Mouse (Mus musculus) liver, embryonic 16.5 days (tissue): ENCODE measurements around the gene Ugt1a1. TPM values are rescaled to one million over a fixed set of nuclear protein-coding genes. Genes with fewer than 3 reads are reported as not detected.
"Not testable (repeated sequence)": the region's sequence is repeated elsewhere in the genome, so short reads cannot be mapped to it uniquely, and the experiment has no call there.

Experiments used
- ATAC-seq: fragments of 200-750 bp; cut with Nextera tagmentation; 2 replicates; pipeline ENCODE4 v1.8.0; 2017; ENCODE audit warnings: low read depth, mild to moderate bottlenecking, moderate number of reproducible peaks, moderate library complexity
- H3K27ac ChIP-seq: fragments of 300-500 bp; sonication (generic); 2 replicates; pipeline ENCODE4 v1.5.1; 2014; ENCODE audit warnings: mild to moderate bottlenecking, low read length
- H3K27me3 ChIP-seq: fragments of 300-500 bp; sonication (generic); 2 replicates; pipeline ENCODE4 v1.6.1; 2014; ENCODE audit warnings: low read depth, low read length, mixed read lengths; ENCODE audit not compliant: control insufficient read depth, insufficient read depth
- H3K36me3 ChIP-seq: fragments of 300-500 bp; sonication (generic); 2 replicates; pipeline ENCODE4 v1.6.1; 2014; ENCODE audit warnings: mild to moderate bottlenecking; ENCODE audit not compliant: control insufficient read depth, insufficient read depth
- H3K4me1 ChIP-seq: fragments of 300-500 bp; sonication (generic); 2 replicates; pipeline ENCODE4 v1.6.1; 2014; ENCODE audit warnings: low read depth, low read length, mixed read lengths; ENCODE audit not compliant: control insufficient read depth
- H3K4me2 ChIP-seq: fragments of 300-500 bp; sonication (generic); 2 replicates; pipeline ENCODE4 v1.6.1; 2014; ENCODE audit warnings: low read depth, low read length, mixed read lengths
- H3K4me3 ChIP-seq: fragments of 300-500 bp; sonication (generic); 2 replicates; pipeline ENCODE4 v1.5.1; 2014; ENCODE audit warnings: low read depth, mild to moderate bottlenecking, low read length
- H3K9ac ChIP-seq: fragments of 300-500 bp; sonication (generic); 2 replicates; pipeline ENCODE4 v1.6.1; 2014; ENCODE audit warnings: low read depth, low read length
- H3K9me3 ChIP-seq: fragments of 300-500 bp; sonication (generic); replicated peaks from 2 replicates; pipeline ENCODE4 v1.6.1; 2016; ENCODE audit warnings: low read length; ENCODE audit not compliant: control insufficient read depth
- WGBS: fragments of 180-500 bp; shearing (Covaris S2); extraction: QIAGEN DNeasy Blood & Tissue Kit; methylation state at CpG from one replicate; pipeline ENCODE4 v1.1.7; 2014; ENCODE audit not compliant: insufficient replicate concordance; 5-methylcytosine and 5-hydroxymethylcytosine counted together
- polyA plus RNA-seq: library from polyadenylated mRNA; unstranded; fragments of >200 nt; fragmentation: Nextera tagmentation; extraction: Ambion mirVana; gene quantifications from 2 replicates; pipeline ENCODE4 v1.2.1, GENCODE M21; 2015

The Ugt1a1 gene
- polyA plus RNA-seq: 0.11 and 0.21 TPM in 2 replicates

- Histone ChIP-seq H3K9ac (no peak within 1 kb of the TSS), H3K4me3 (no peak within 1 kb of the TSS), H3K27me3 (no peaks in the 10 kb centered on the region), H3K27ac (no peak within 1 kb of the TSS), H3K4me1 (peaks cover 10% of the 10 kb centered on the region), H3K4me2 (no peak within 1 kb of the TSS), H3K9me3 (peaks cover 19% of the 10 kb centered on the region), H3K36me3 (no peaks in the 10 kb centered on the region)
- ATAC-seq: no peak
- 58% methylated on average over 8 of the region's 8 CpGs for WGBS
These were observed at the start of gene Ugt1a1 for GRCm38 (mm10) chr1:88211812-88212211. TSS of gene Ugt1a1 (plus strand) at chr1:88211959.

GRCm38 (mm10) chr1:88165711-88166110 lies 46.0 kb upstream of the Ugt1a1 start, which contains the start of gene Ugt1a5:
TSS of gene Ugt1a5 (plus strand) at chr1:88166012.
- H3K27ac ChIP-seq: no peak within 1 kb of the TSS
- no peak within 1 kb of the TSS for H3K4me3 ChIP-seq
- H3K27me3 ChIP-seq: no peaks in the 10 kb centered on the region
- H3K9ac ChIP-seq: no peak within 1 kb of the TSS
- WGBS: 70% methylated on average over 5 of the region's 5 CpGs
- no peaks in the 10 kb centered on the region for H3K4me1 ChIP-seq
- no peak for ATAC-seq
- H3K9me3 ChIP-seq: no peaks in the 10 kb centered on the region
- no peak within 1 kb of the TSS for H3K4me2 ChIP-seq
- H3K36me3 ChIP-seq: no peaks in the 10 kb centered on the region

- not testable (repeated sequence) for H3K9ac ChIP-seq, H3K27me3 ChIP-seq, H3K27ac ChIP-seq, H3K4me2 ChIP-seq, ATAC-seq, H3K4me1 ChIP-seq, H3K4me3 ChIP-seq, H3K9me3 ChIP-seq, H3K36me3 ChIP-seq
- WGBS: 70% methylated on average over 5 of the region's 7 CpGs
These were observed 39.6 kb upstream of the Ugt1a1 start for GRCm38 (mm10) chr1:88172190-88172589.

- Histone ChIP-seq H3K36me3 (no peaks in the 10 kb centered on the region; the same call in 1 of the 2 replicates), H3K9ac (no peak overlapping the region), H3K9me3 (peaks cover 6% of the 10 kb centered on the region), H3K4me2 (no peak overlapping the region), H3K27ac (no peak overlapping the region), H3K4me1 (no peaks in the 10 kb centered on the region), H3K4me3 (no peak overlapping the region), H3K27me3 (no peaks in the 10 kb centered on the region)
- WGBS: 70% methylated on average over 1 of the region's 1 CpGs
- peak; percentile 55; the same call in 1 of the 2 replicates for ATAC-seq
These were observed 32.1 kb upstream of the Ugt1a1 start for GRCm38 (mm10) chr1:88179657-88180056.

GRCm38 (mm10) chr1:88186325-88186935 lies 25.3 kb upstream of the Ugt1a1 start:
- H3K4me3 ChIP-seq: no peak overlapping the region
- no peaks in the 10 kb centered on the region for H3K27me3 ChIP-seq
- no peak overlapping the region for H3K27ac ChIP-seq
- no peak for ATAC-seq
- 62% methylated on average over 5 of the region's 5 CpGs for WGBS
- H3K36me3 ChIP-seq: no peaks in the 10 kb centered on the region
- H3K9ac ChIP-seq: no peak overlapping the region
- no peak overlapping the region for H3K4me2 ChIP-seq
- no peaks in the 10 kb centered on the region for H3K9me3 ChIP-seq
- H3K4me1 ChIP-seq: no peaks in the 10 kb centered on the region

- Histone ChIP-seq H3K9ac (no peak overlapping the region), H3K36me3 (no peaks in the 10 kb centered on the region), H3K4me2 (no peak overlapping the region), H3K4me3 (no peak overlapping the region), H3K4me1 (no peaks in the 10 kb centered on the region), H3K27ac (no peak overlapping the region), H3K27me3 (no peaks in the 10 kb centered on the region), H3K9me3 (no peaks in the 10 kb centered on the region)
- WGBS: 53% methylated on average over 3 of the region's 3 CpGs
- no peak for ATAC-seq
These were observed 19.6 kb upstream of the Ugt1a1 start for GRCm38 (mm10) chr1:88192136-88192535.

- no peaks in the 10 kb centered on the region for H3K27me3 ChIP-seq
- no peak overlapping the region for H3K4me2 ChIP-seq
- no peaks in the 10 kb centered on the region for H3K36me3 ChIP-seq
- no peaks in the 10 kb centered on the region for H3K9me3 ChIP-seq
- no peak overlapping the region for H3K9ac ChIP-seq
- ATAC-seq: no peak
- H3K27ac ChIP-seq: no peak overlapping the region
- WGBS: 70% methylated on average over 1 of the region's 1 CpGs
- no peaks in the 10 kb centered on the region for H3K4me1 ChIP-seq
- no peak overlapping the region for H3K4me3 ChIP-seq
These were observed 16.1 kb upstream of the Ugt1a1 start for GRCm38 (mm10) chr1:88195687-88196086.

GRCm38 (mm10) chr1:88197443-88197842 lies 14.3 kb upstream of the Ugt1a1 start:
- ATAC-seq: no peak
- H3K36me3 ChIP-seq: no peaks in the 10 kb centered on the region
- 43% methylated on average over 3 of the region's 3 CpGs for WGBS

GRCm38 (mm10) chr1:88199996-88200395 lies 11.8 kb upstream of the Ugt1a1 start:
- ATAC-seq: no peak
- H3K27ac ChIP-seq: no peak overlapping the region
- H3K27me3 ChIP-seq: no peaks in the 10 kb centered on the region
- H3K4me1 ChIP-seq: no peaks in the 10 kb centered on the region; the same call in 1 of the 2 replicates
- H3K4me3 ChIP-seq: no peak overlapping the region
- no peak overlapping the region for H3K9ac ChIP-seq
- H3K36me3 ChIP-seq: no peaks in the 10 kb centered on the region
- H3K9me3 ChIP-seq: no peaks in the 10 kb centered on the region
- H3K4me2 ChIP-seq: no peak overlapping the region
- WGBS: 59% methylated on average over 2 of the region's 2 CpGs

More at GRCm38 (mm10) chr1:88197443-88197842, 14.3 kb upstream of the Ugt1a1 start:
- Histone ChIP-seq H3K4me2 (no peak overlapping the region), H3K27me3 (no peaks in the 10 kb centered on the region), H3K27ac (no peak overlapping the region), H3K4me3 (no peak overlapping the region), H3K9me3 (no peaks in the 10 kb centered on the region), H3K4me1 (no peaks in the 10 kb centered on the region), H3K9ac (no peak overlapping the region)
